Mouse (Mus musculus): ENCODE results near the gene Lmcd1. TPM values are rescaled to one million over a fixed set of nuclear protein-coding genes. Genes with fewer than 3 reads are reported as not detected.
A peak's percentile ranks its signal among the peaks of the same experiment; 100 is the strongest.

Lmcd1 gene
- polyA plus RNA-seq, 1 experiment from 2014 or later: 10.1 TPM

- WGBS: 46% methylated on average over 8 of the region's 8 CpGs
- Histone ChIP-seq H3K9ac (no peak overlapping the region), H3K9me3 (no peaks in the 10 kb centered on the region), H3K27ac (no peak overlapping the region), H3K4me2 (no peak overlapping the region), H3K4me1 (replicated peaks) (no peaks in the 10 kb centered on the region; the same call in 1 of the 2 replicates), H3K36me3 (no peaks in the 10 kb centered on the region), H3K4me3 (no peak overlapping the region), H3K27me3 (no peaks in the 10 kb centered on the region)
- ATAC-seq (ENCODE audit: low FRiP score): peak; percentile 59; the same call in 1 of the 2 replicates
These were observed 100.5 kb downstream of the Lmcd1 start for GRCm38 (mm10) chr6:112373886-112374585.

- Histone ChIP-seq H3K36me3 (no peaks in the 10 kb centered on the region), H3K9me3 (no peaks in the 10 kb centered on the region), H3K4me3 (no peak overlapping the region), H3K9ac (no peak overlapping the region), H3K4me1 (replicated peaks) (no peaks in the 10 kb centered on the region; the same call in 1 of the 2 replicates), H3K27ac (no peak overlapping the region), H3K4me2 (no peak overlapping the region), H3K27me3 (no peaks in the 10 kb centered on the region)
- no peak for ATAC-seq (ENCODE audit: low FRiP score)
- WGBS: 75% methylated on average over 10 of the region's 13 CpGs
These were observed 102.3 kb downstream of the Lmcd1 start for GRCm38 (mm10) chr6:112375661-112376392.

DNA sequence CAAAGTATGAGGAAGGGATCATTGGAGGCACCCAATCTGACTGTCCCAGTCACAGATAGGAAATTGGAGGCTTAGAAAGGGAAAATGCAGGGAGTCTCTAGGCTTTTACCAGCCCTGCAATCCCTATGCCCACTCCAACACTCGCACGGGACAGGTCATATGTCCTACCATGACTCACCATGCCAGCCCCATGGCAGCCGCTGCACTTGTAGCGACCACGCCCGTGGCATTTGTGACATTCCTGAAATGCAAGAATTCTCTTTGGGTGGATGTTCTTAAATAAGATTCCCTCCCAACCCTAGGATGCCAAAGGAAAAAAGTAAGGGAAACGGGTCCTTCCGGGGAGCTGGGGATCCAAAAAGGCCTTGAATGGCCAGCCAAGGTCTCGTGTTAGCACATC, 105.5 kb downstream of the Lmcd1 start:
- Histone ChIP-seq H3K27ac (no peak overlapping the region), H3K4me3 (no peak overlapping the region), H3K4me1 (replicated peaks) (peaks cover 5% of the 10 kb centered on the region), H3K4me2 (no peak overlapping the region), H3K27me3 (no peaks in the 10 kb centered on the region), H3K9me3 (no peaks in the 10 kb centered on the region), H3K9ac (no peak overlapping the region), H3K36me3 (no peaks in the 10 kb centered on the region)
- ATAC-seq (ENCODE audit: low FRiP score): no peak
- 93% methylated on average over 9 of the region's 9 CpGs for WGBS

Other genes starting within 250 kb of the Lmcd1 start
- not detected in 2 replicates for gene Ssu2, start 114.3 kb downstream of the Lmcd1 start, polyA plus RNA-seq (2015; fragmentation: Nextera tagmentation; extraction: Ambion mirVana)
- gene Cav3, start 185.7 kb downstream of the Lmcd1 start, polyA plus RNA-seq (2015; fragmentation: Nextera tagmentation; extraction: Ambion mirVana): 0.17 and 0.23 TPM in 2 replicates
- 0.51 and 0.56 TPM in 2 replicates for gene Oxtr, start 216.2 kb downstream of the Lmcd1 start, polyA plus RNA-seq (2015; fragmentation: Nextera tagmentation; extraction: Ambion mirVana)

Measured in hindbrain, embryonic 13.5 days (tissue).